Mouse (Mus musculus) erythroblast, adult 5-6 weeks (primary cell): Measurements from ENCODE around the gene Chrm4. TPM values are rescaled to one million over a fixed set of nuclear protein-coding genes. Genes with fewer than 3 reads are reported as not detected.

ENCODE experiments used
- ATAC-seq: replicated peaks from 2 replicates; pipeline ENCODE4 v1.8.0; 2016; ENCODE audit warnings: moderate number of reproducible peaks, mild to moderate bottlenecking, moderate TSS enrichment, inconsistent platforms; ENCODE audit not compliant: poor library complexity, low FRiP score, severe bottlenecking
- total RNA-seq, 2 experiments: library from RNA; stranded (forward) in 1 of 2; stranded (reverse) in 1 of 2; fragments of 150-400 nt in 1 of 2; fragments of 200-764, 138-1000 nt in 1 of 2; gene quantifications; 2 replicates each; pipeline versions ENCODE4 v1.2.3 to v1.2.4; 2015 to 2017; ENCODE audit warnings: low replicate concordance in 2 of 2

Chrm4 gene
- total RNA-seq (2015; ENCODE audit: low replicate concordance) = not detected in 2 replicates
- total RNA-seq (2017; ENCODE audit: low replicate concordance) = not detected in 2 replicates

- no peak for ATAC-seq
Observed at GRCm38 (mm10) chr2:91926949-91927348, at the start of gene Chrm4. Gene Chrm4, plus strand, starts transcription at chr2:91927249.

GRCm38 (mm10) chr2:91878387-91879180 lies 48.5 kb upstream of the Chrm4 start:
- ATAC-seq = no peak

GRCm38 (mm10) chr2:91883961-91884360 lies 43.1 kb upstream of the Chrm4 start:
- no peak for ATAC-seq

GRCm38 (mm10) chr2:91884616-91885015 lies 42.4 kb upstream of the Chrm4 start:
- ATAC-seq = no peak

GRCm38 (mm10) chr2:91894716-91895115 lies 32.3 kb upstream of the Chrm4 start:
- ATAC-seq = no peak

GRCm38 (mm10) chr2:91895401-91895800 lies 31.6 kb upstream of the Chrm4 start:
- no peak for ATAC-seq

GRCm38 (mm10) chr2:91897968-91898367 lies 29.1 kb upstream of the Chrm4 start:
- ATAC-seq = 0 out of 2 replicates have a peak, but pooled peaks have one; percentile 19

- ATAC-seq = no peak
Observed at GRCm38 (mm10) chr2:91899141-91899540, 27.9 kb upstream of the Chrm4 start.

GRCm38 (mm10) chr2:91900431-91900830 lies 26.6 kb upstream of the Chrm4 start:
- ATAC-seq = no peak

GRCm38 (mm10) chr2:91902336-91902735 lies 24.7 kb upstream of the Chrm4 start:
- ATAC-seq = no peak

GRCm38 (mm10) chr2:91903171-91903925 lies 23.7 kb upstream of the Chrm4 start:
- no peak for ATAC-seq

- no peak for ATAC-seq
Observed at GRCm38 (mm10) chr2:91904618-91905307, 22.3 kb upstream of the Chrm4 start.

- no peak for ATAC-seq
Observed at GRCm38 (mm10) chr2:91906141-91906540, 20.9 kb upstream of the Chrm4 start.

- no peak for ATAC-seq
Observed at GRCm38 (mm10) chr2:91912616-91913015, 14.4 kb upstream of the Chrm4 start.

GRCm38 (mm10) chr2:91913328-91914110 lies 13.5 kb upstream of the Chrm4 start:
- no peak for ATAC-seq

GRCm38 (mm10) chr2:91916346-91916977 lies 10.6 kb upstream of the Chrm4 start:
- no peak for ATAC-seq

GRCm38 (mm10) chr2:91917096-91917495 lies 10.0 kb upstream of the Chrm4 start:
- no peak for ATAC-seq

- no peak for ATAC-seq
Observed at GRCm38 (mm10) chr2:91920130-91920529, 6.9 kb upstream of the Chrm4 start.

GRCm38 (mm10) chr2:91921181-91921789 lies 5.8 kb upstream of the Chrm4 start:
- ATAC-seq = no peak
